Mouse (Mus musculus) splenic B cell, adult 2 months (primary cell): ENCODE measurements around the gene Ncam1.

Experiments
- DNase-seq: peaks from one replicate; pipeline ENCODE4 v3.0.0-alpha.2; 2011; ENCODE audit warnings: low read depth, low spot score
- H3K27me3 ChIP-seq: 2 replicates; pipeline ENCODE4 v1.6.1; 2012; ENCODE audit warnings: mild to moderate bottlenecking, low read length, moderate library complexity, mixed read lengths; ENCODE audit not compliant: control insufficient read depth, poor library complexity, insufficient read depth, severe bottlenecking
- H3K36me3 ChIP-seq: 2 replicates; pipeline ENCODE4 v1.6.1; 2012; ENCODE audit warnings: mild to moderate bottlenecking, low read length, moderate library complexity, mixed read lengths; ENCODE audit not compliant: control insufficient read depth, poor library complexity, insufficient read depth, severe bottlenecking

Gene Ncam1

GRCm38 (mm10) chr9:49672646-49673199 is 126.0 kb downstream of the Ncam1 start:
- DNase-seq = no peak
- H3K36me3 ChIP-seq = no peaks in the 10 kb centered on the region
- no peaks in the 10 kb centered on the region for H3K27me3 ChIP-seq

- no peaks in the 10 kb centered on the region for H3K36me3 ChIP-seq
- H3K27me3 ChIP-seq = no peaks in the 10 kb centered on the region
- DNase-seq = no peak
Measured at GRCm38 (mm10) chr9:49667066-49667465, 131.7 kb downstream of the Ncam1 start.

- H3K27me3 ChIP-seq = no peaks in the 10 kb centered on the region
Measured at GRCm38 (mm10) chr9:49665361-49665760, 133.4 kb downstream of the Ncam1 start.

DNA sequence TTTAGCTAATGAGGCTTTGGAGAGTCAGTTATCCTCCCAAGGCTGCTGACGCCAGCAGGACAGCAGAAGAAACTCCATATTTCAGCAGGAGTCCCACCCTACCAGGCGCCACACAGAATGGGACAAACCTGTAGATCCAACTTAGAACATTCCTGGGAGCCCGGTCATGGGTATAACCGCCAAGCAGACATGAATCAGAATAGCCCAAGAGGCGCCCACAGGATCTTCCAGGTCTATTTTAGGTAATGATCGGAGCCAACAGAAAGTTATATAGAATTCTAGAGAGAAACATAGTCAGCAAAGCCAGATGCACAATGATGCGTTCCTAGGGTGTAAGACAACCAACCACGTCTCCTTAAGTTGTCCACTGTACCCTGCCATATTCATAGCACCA is 134.8 kb downstream of the Ncam1 start:
- DNase-seq = no peak

More at GRCm38 (mm10) chr9:49665361-49665760, 133.4 kb downstream of the Ncam1 start:
- no peaks in the 10 kb centered on the region for H3K36me3 ChIP-seq
- DNase-seq = no peak

DNA sequence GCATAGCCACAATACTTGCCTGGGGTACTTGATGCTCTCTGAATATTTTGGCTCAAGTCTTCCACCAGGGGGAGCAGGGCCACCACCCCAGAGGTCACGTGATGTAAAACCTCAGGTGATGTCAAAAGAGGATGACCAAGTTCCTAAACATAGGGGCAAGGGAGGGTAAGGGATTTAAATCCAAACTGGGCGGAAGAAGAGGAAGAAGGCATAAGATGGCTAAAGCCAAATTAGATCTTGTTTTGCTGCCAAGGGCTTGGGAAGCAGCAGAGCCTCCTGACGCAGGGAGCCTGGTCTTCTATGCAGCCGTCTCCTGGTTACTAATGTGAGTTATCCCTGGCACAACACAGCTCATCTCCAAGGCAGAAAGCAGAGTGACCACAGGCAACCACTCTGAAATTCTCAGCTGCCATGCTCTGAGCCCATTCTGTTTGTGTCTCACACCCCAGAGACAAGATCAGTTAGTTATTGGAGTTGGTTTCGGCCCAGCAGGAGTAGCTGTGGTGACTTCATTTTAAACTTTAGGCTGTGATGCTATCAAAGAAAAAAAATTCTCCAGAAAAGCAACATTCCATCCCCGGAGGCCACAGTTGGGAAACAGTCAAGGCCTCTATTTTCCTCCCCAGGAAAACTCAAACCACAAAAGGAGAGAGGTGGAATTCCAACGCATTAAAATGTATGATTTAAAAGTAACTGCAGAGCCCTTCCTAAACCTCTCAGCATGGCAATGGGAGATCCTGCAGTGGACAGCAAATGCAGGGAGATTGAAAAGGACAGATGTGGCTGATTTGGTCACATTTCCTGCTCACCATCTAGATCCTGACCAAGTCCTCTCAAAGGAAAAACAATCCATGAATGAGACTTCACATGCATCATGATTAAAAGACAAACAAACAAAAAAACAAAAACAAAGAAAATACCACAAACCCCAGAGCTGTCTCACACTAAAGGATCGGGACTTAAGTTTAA is 135.5 kb downstream of the Ncam1 start:
- H3K27me3 ChIP-seq = no peaks in the 10 kb centered on the region
- H3K36me3 ChIP-seq = no peaks in the 10 kb centered on the region
- DNase-seq = no peak

More for the DNA sequence above, 134.8 kb downstream of the Ncam1 start:
- no peaks in the 10 kb centered on the region for H3K36me3 ChIP-seq
- no peaks in the 10 kb centered on the region for H3K27me3 ChIP-seq

GRCm38 (mm10) chr9:49661480-49661879 is 137.2 kb downstream of the Ncam1 start:
- H3K36me3 ChIP-seq = no peaks in the 10 kb centered on the region
- H3K27me3 ChIP-seq = no peaks in the 10 kb centered on the region
- DNase-seq = no peak

GRCm38 (mm10) chr9:49658381-49658856 is 140.3 kb downstream of the Ncam1 start:
- DNase-seq = no peak
- Histone ChIP-seq H3K36me3 (no peaks in the 10 kb centered on the region), H3K27me3 (no peaks in the 10 kb centered on the region)

GRCm38 (mm10) chr9:49654470-49654869 is 144.3 kb downstream of the Ncam1 start:
- Histone ChIP-seq H3K36me3 (no peaks in the 10 kb centered on the region), H3K27me3 (no peaks in the 10 kb centered on the region)
- no peak for DNase-seq

DNA sequence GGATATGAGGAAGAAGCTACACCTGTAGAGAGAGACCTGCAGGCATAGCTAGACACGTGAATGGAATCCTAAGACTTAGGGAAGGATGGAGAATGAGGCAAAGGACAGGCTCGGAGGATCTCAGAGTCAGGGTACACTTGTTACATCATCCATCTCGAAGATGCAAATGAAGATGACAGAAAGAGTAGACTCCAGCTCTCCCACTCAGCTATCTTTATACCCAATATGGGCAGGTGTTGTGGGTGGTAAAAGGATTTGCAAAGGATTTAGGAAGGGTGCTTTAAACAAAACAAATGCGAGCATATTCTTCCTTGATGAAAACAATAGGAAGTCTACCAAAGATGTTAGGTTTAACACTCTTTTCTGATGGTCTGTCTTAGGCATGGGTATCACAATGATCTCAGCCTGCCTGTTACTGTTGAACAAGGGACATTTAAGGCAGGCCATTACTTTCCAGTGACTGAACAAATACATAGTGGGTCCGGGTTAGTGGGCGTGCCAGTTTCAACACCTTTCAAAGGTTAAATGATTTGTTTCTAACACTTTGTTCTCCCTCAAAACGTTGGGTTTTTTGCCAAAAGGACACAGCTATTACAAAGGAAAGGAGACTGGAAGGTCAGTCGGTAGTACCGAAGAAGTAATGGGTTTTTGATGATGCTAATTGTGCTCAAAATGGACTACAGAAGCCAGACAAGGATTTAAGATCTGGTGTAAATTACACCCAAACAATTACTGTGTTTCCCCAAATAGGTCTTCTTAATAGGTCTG is 145.1 kb downstream of the Ncam1 start:
- no peaks in the 10 kb centered on the region for H3K36me3 ChIP-seq
- H3K27me3 ChIP-seq = no peaks in the 10 kb centered on the region
- no peak for DNase-seq

DNA sequence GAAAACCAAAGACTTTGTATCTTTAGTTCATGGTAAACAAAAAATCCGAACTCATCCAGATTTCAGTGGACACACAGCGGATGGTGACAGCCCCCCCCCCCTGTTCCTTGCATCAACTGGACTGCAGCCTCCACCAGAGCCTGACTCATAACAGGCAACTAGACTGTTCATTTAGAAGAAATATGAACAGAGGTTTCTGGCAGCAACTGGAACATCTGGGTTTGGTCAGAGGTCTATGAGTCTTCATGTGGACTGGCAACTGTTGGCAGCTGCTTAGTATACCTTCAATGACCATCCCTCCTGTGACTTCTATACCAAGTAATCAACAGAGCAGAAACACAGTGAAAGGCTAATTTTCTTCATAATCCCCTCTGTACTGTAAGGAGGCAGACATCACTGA is 154.4 kb downstream of the Ncam1 start:
- no peak for DNase-seq
- no peaks in the 10 kb centered on the region for H3K36me3 ChIP-seq
- H3K27me3 ChIP-seq = no peaks in the 10 kb centered on the region

DNA sequence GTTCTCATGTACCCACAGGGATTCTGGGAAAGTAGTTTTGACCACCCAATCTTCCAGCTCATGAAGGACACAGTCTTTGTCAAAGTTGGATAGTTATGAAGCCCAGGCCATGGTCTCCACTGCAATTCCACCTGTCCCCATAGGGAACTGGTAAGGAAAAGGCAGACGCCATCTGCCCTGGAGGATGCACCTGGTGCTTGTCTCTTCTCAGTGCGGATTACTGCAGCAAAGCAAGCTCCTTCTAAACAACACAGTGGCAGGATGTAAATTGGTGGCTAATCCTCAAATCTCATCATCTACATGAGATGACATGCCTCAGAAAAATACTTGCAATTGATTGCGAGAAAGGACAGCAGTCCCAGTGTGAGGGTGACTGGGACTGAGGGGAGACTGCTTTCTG is 158.0 kb downstream of the Ncam1 start:
- no peak for DNase-seq
- Histone ChIP-seq H3K27me3 (no peaks in the 10 kb centered on the region), H3K36me3 (no peaks in the 10 kb centered on the region)

DNA sequence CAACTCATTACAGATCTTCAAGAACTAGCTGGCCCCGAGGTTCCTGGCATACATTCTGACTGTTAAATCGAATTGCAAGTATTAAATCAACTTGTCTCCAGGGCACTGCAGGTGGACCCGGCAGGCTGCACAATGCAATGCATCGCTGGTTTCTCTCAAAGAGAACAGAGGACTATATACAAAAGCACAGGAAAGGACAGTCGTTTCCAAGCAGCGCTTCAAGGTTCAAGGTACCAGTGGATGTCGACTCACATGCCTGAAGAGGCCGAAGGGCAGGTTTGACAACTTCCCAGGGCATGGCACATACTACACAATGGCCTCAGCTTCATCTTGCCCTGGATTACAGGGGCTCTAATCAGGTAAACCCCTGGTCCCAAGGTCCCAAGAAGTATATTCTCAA is 158.6 kb downstream of the Ncam1 start:
- DNase-seq = no peak
- no peaks in the 10 kb centered on the region for H3K27me3 ChIP-seq
- no peaks in the 10 kb centered on the region for H3K36me3 ChIP-seq

DNA sequence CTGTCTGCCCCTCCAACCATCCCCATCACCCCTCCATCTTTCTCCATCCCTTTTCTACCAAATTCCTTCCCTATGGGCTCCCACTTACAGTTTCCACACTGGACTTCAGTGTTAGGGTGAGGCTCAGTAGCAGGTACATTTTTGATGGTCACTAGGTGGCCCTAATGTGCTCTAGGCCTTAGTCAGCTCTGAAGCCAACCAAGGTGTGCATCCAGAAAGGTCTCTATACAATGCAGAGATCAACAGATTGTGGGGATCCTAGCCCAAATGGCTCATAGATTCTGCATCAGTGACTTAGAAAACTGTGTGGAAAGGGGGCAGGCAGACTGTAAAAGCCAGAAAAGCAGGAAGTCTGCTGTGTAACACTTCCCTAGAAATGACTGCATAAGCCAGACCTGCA is 160.8 kb downstream of the Ncam1 start:
- no peaks in the 10 kb centered on the region for H3K27me3 ChIP-seq
- H3K36me3 ChIP-seq = no peaks in the 10 kb centered on the region

GRCm38 (mm10) chr9:49635668-49636326 is 162.9 kb downstream of the Ncam1 start:
- Histone ChIP-seq H3K36me3 (no peaks in the 10 kb centered on the region), H3K27me3 (no peaks in the 10 kb centered on the region)
- no peak for DNase-seq

More for the DNA sequence above, 160.8 kb downstream of the Ncam1 start:
- no peak for DNase-seq
